Mouse (Mus musculus) midbrain, embryonic 13.5 days (tissue): ENCODE results near the gene 4933424G06Rik. TPM values are rescaled to one million over a fixed set of nuclear protein-coding genes. Genes with fewer than 3 reads are reported as not detected.

ENCODE experiments used
- ATAC-seq: fragments of 200-750 bp; cut with Nextera tagmentation; 2 replicates; pipeline ENCODE4 v1.8.0; 2017; ENCODE audit warnings: mild to moderate bottlenecking, moderate TSS enrichment, moderate library complexity
- H3K27ac ChIP-seq: fragments of 300-500 bp; sonication (generic); 2 replicates; pipeline ENCODE4 v1.5.1; 2015; ENCODE audit warnings: inconsistent platforms, mild to moderate bottlenecking, moderate library complexity
- H3K27me3 ChIP-seq: fragments of 300-500 bp; sonication (generic); 2 replicates; pipeline ENCODE4 v1.6.1; 2015; ENCODE audit warnings: mild to moderate bottlenecking, inconsistent platforms
- H3K36me3 ChIP-seq: fragments of 300-500 bp; sonication (generic); 2 replicates; pipeline ENCODE4 v1.6.1; 2015; ENCODE audit warnings: mild to moderate bottlenecking, inconsistent platforms
- H3K4me1 ChIP-seq: fragments of 300-500 bp; sonication (generic); replicated peaks from 2 replicates; pipeline ENCODE4 v1.6.1; 2015; ENCODE audit warnings: inconsistent platforms
- H3K4me2 ChIP-seq: fragments of 300-500 bp; sonication (generic); replicated peaks from 2 replicates; pipeline ENCODE4 v1.6.1; 2015; ENCODE audit warnings: moderate library complexity, mild to moderate bottlenecking, inconsistent platforms
- H3K4me3 ChIP-seq: fragments of 300-500 bp; sonication (generic); replicated peaks from 2 replicates; pipeline ENCODE4 v1.5.1; 2015; ENCODE audit warnings: mild to moderate bottlenecking, inconsistent platforms
- H3K9ac ChIP-seq: fragments of 300-500 bp; sonication (generic); replicated peaks from 2 replicates; pipeline ENCODE4 v1.6.1; 2015; ENCODE audit warnings: mild to moderate bottlenecking, inconsistent platforms
- H3K9me3 ChIP-seq: fragments of 300-500 bp; sonication (generic); 2 replicates; pipeline ENCODE4 v1.6.1; 2016; ENCODE audit warnings: mild to moderate bottlenecking, inconsistent platforms
- WGBS: fragments of 180-500 bp; shearing (Covaris S2); methylation state at CpG from one replicate; pipeline ENCODE4 v1.1.7; 2015; 5-methylcytosine and 5-hydroxymethylcytosine counted together
- polyA plus RNA-seq: library from polyadenylated mRNA; unstranded; fragments of >200 nt; fragmentation: Nextera tagmentation; extraction: Ambion mirVana; gene quantifications from 2 replicates; pipeline ENCODE4 v1.2.1, GENCODE M21; 2015

The 4933424G06Rik gene
- polyA plus RNA-seq, 1 experiment from 2014 or later = 0.36 TPM

DNA sequence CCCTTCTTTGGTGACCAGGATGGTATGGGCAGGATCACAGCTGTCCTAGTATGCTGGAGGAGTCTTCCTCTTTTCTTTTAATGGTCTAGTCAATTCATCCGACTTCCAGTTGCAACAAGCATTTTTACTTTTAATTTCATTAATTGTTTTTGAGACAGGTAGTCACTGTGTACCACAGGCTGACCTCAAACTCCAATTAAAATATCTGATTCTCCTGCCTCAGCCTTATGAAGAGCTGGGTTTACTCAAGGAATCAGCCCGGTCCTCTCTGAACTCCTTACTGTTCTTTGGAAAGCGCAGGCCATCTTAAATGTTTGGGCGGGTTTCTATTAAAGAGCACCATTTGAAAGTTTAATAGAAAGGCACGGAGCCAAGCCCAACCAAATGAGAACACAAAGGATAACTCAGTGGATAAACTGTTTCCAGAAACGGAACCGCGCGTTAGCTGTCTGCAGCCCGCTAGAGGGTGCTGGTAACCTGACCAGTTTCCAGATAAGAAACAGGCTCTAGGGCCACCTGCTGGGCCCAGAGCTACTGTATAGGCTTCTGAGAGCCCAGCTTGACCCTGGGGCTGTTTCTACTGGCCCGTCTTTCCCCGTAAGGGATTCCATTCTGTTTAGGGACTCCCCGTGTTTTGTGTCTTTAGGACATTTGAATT is 26.0 kb upstream of the 4933424G06Rik start:
- H3K27ac ChIP-seq = no peak overlapping the region
- peak; percentile 78 for ATAC-seq

DNA sequence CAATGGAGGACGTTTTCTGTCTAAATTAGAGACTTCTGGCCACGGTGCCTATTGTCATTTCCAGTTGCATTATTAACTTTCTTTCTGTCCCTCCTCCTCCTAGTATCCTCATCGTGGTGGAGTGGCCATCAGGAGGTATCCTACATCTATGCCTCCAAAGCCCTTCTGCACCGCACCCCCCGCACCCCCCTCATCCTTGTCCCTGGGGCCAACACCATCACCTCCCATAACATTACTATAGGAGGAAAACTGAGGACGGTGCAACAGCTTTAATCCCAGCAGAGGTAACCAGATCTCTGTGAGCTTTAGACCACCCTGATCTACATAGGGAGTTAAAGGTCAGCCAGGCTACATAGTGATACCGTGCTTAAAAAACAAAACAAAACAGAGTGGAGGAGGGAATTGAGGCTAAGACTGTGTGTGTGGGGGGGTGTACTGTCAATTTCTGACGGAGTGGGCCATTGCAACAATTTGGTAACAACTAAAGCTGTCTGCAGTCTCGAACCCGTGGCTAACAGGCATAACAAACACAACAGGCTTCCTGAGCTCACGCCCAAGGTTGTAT is 19.2 kb upstream of the 4933424G06Rik start:
- Histone ChIP-seq H3K4me1 (peaks cover 13% of the 10 kb centered on the region), H3K36me3 (peaks cover 24% of the 10 kb centered on the region), H3K27ac (0 out of 2 replicates have a peak overlapping the region, but pooled peaks have one; percentile 16), H3K9me3 (no peaks in the 10 kb centered on the region), H3K4me2 (peak overlapping the region; percentile 82), H3K4me3 (peak overlapping the region; percentile 85), H3K9ac (peak overlapping the region; percentile 60; the same call in 1 of the 2 replicates), H3K27me3 (no peaks in the 10 kb centered on the region)
- 61% methylated on average over 11 of the region's 11 CpGs for WGBS
- peak; percentile 55 for ATAC-seq

More for the DNA sequence above, 26.0 kb upstream of the 4933424G06Rik start:
- Histone ChIP-seq H3K4me1 (peaks cover 5% of the 10 kb centered on the region; the same call in 1 of the 2 replicates), H3K9me3 (no peaks in the 10 kb centered on the region), H3K4me3 (no peak overlapping the region), H3K36me3 (no peaks in the 10 kb centered on the region), H3K27me3 (no peaks in the 10 kb centered on the region), H3K9ac (no peak overlapping the region), H3K4me2 (no peak overlapping the region)
- 12% methylated on average over 13 of the region's 13 CpGs for WGBS

GRCm38 (mm10) chr1:36691271-36692155 is 18.4 kb upstream of the 4933424G06Rik start, which contains the start of gene Cox5b:
Gene Cox5b (plus strand): TSS chr1:36691449.
- H3K27ac ChIP-seq = peak within 1 kb of the TSS; percentile 27; the same call in 1 of the 2 replicates
- peaks cover 24% of the 10 kb centered on the region for H3K36me3 ChIP-seq
- H3K9me3 ChIP-seq = no peaks in the 10 kb centered on the region
- WGBS = under 1% methylated on average over 68 of the region's 68 CpGs
- H3K4me3 ChIP-seq = peak within 1 kb of the TSS; percentile 85
- H3K9ac ChIP-seq = peak within 1 kb of the TSS; percentile 86
- H3K27me3 ChIP-seq = no peaks in the 10 kb centered on the region
- peaks cover 13% of the 10 kb centered on the region for H3K4me1 ChIP-seq
- ATAC-seq = peak; percentile 97
- H3K4me2 ChIP-seq = peak within 1 kb of the TSS; percentile 82

DNA sequence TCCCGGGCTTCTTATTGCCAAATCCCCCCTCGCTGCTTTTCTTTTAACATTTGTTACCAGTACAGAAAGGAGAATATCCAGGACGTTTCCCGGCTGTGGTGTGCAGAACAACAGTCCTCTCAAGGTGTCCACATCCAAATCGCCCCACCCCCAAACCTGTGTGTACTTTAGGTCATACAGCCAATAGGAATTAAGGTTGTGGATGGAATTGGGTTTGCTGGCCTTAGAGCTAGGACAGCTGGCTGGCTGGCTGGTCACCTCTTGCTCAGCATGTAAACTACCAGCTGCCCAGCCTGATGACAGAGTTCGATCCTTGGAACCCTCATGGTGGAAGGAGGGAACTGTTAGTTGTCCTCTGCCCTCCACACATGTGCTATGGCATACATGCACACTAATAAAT is 15.1 kb upstream of the 4933424G06Rik start:
- Histone ChIP-seq H3K36me3 (peaks cover 43% of the 10 kb centered on the region), H3K4me1 (peaks cover 13% of the 10 kb centered on the region), H3K27me3 (no peaks in the 10 kb centered on the region), H3K27ac (no peak overlapping the region), H3K9me3 (no peaks in the 10 kb centered on the region), H3K4me2 (no peak overlapping the region), H3K9ac (no peak overlapping the region), H3K4me3 (no peak overlapping the region)
- WGBS = 93% methylated on average over 6 of the region's 6 CpGs
- no peak for ATAC-seq

DNA sequence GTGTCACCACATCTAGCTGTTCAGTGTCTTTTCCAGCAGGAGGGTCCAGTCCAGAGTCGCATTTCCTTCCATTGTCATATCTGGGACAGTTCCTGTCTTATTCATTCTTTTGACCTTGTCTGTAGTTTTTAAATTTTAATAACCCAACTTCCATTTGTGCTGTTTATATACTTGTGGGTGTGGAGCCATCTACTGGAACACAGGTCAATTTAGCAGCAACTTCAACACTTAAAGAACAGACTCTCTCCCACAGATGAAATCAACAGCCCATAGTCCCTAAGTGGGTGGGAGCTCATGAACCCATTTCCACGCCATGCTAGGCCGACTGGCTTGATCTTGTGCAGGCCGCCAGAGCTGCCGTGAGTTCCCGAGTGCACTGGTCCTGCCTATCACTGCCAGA is 13.5 kb upstream of the 4933424G06Rik start:
- H3K4me1 ChIP-seq = peaks cover 9% of the 10 kb centered on the region
- H3K27ac ChIP-seq = no peak overlapping the region
- H3K27me3 ChIP-seq = no peaks in the 10 kb centered on the region
- WGBS = 73% methylated on average over 6 of the region's 6 CpGs
- H3K36me3 ChIP-seq = peaks cover 58% of the 10 kb centered on the region
- H3K9me3 ChIP-seq = no peaks in the 10 kb centered on the region
- no peak overlapping the region for H3K4me3 ChIP-seq
- ATAC-seq = no peak
- H3K4me2 ChIP-seq = no peak overlapping the region
- H3K9ac ChIP-seq = no peak overlapping the region

DNA sequence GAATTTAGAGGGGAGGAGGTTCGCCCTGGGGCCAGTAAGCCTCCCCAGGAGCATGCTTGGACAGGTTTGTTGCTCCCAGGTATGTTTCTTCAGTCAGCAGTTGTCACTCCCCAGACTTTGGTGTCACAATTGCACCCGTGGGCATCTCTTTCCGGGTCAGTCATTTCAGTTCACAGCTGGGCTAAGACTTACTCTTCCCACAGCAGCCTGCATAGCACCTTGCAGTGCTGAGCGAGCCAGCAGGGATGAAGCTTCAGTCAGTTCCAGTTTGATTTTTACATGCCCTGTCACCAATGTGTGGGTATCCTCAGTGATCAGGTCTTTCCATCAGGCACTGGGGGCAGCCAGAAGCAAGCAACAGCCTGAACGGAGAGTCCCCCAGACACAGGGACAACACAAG is 12.9 kb upstream of the 4933424G06Rik start:
- Histone ChIP-seq H3K27me3 (no peaks in the 10 kb centered on the region), H3K4me1 (peaks cover 7% of the 10 kb centered on the region), H3K4me3 (no peak overlapping the region), H3K9me3 (no peaks in the 10 kb centered on the region), H3K27ac (no peak overlapping the region), H3K9ac (no peak overlapping the region), H3K36me3 (peaks cover 65% of the 10 kb centered on the region), H3K4me2 (no peak overlapping the region)
- ATAC-seq = no peak
- 75% methylated on average over 5 of the region's 5 CpGs for WGBS

GRCm38 (mm10) chr1:36707166-36707565 is 2.8 kb upstream of the 4933424G06Rik start:
- H3K9me3 ChIP-seq = no peaks in the 10 kb centered on the region
- H3K4me2 ChIP-seq = no peak overlapping the region
- 86% methylated on average over 2 of the region's 2 CpGs for WGBS
- H3K4me1 ChIP-seq = peaks cover 20% of the 10 kb centered on the region
- ATAC-seq = no peak
- no peaks in the 10 kb centered on the region for H3K27me3 ChIP-seq
- H3K36me3 ChIP-seq = peaks cover 58% of the 10 kb centered on the region
- H3K27ac ChIP-seq = no peak overlapping the region
- 0 out of 2 replicates have a peak overlapping the region, but pooled peaks have one; percentile 98 for H3K9ac ChIP-seq
- H3K4me3 ChIP-seq = no peak overlapping the region

GRCm38 (mm10) chr1:36707797-36708196 is 2.2 kb upstream of the 4933424G06Rik start:
- H3K27ac ChIP-seq = no peak overlapping the region
- H3K4me2 ChIP-seq = peak overlapping the region; percentile 92
- H3K9ac ChIP-seq = peak overlapping the region; percentile 98; the same call in 1 of the 2 replicates
- H3K4me1 ChIP-seq = peaks cover 20% of the 10 kb centered on the region
- H3K9me3 ChIP-seq = no peaks in the 10 kb centered on the region
- H3K27me3 ChIP-seq = no peaks in the 10 kb centered on the region
- H3K4me3 ChIP-seq = peak overlapping the region; percentile 97
- WGBS = 81% methylated on average over 3 of the region's 3 CpGs
- no peak for ATAC-seq
- H3K36me3 ChIP-seq = peaks cover 52% of the 10 kb centered on the region

GRCm38 (mm10) chr1:36708626-36709025 is 1.3 kb upstream of the 4933424G06Rik start:
- WGBS = 80% methylated on average over 1 of the region's 1 CpGs
- Histone ChIP-seq H3K4me1 (peaks cover 20% of the 10 kb centered on the region), H3K4me2 (peak overlapping the region; percentile 92), H3K4me3 (peak overlapping the region; percentile 97), H3K27me3 (no peaks in the 10 kb centered on the region), H3K9me3 (no peaks in the 10 kb centered on the region), H3K9ac (peak overlapping the region; percentile 98), H3K27ac (no peak overlapping the region), H3K36me3 (peaks cover 44% of the 10 kb centered on the region)
- ATAC-seq = no peak

DNA sequence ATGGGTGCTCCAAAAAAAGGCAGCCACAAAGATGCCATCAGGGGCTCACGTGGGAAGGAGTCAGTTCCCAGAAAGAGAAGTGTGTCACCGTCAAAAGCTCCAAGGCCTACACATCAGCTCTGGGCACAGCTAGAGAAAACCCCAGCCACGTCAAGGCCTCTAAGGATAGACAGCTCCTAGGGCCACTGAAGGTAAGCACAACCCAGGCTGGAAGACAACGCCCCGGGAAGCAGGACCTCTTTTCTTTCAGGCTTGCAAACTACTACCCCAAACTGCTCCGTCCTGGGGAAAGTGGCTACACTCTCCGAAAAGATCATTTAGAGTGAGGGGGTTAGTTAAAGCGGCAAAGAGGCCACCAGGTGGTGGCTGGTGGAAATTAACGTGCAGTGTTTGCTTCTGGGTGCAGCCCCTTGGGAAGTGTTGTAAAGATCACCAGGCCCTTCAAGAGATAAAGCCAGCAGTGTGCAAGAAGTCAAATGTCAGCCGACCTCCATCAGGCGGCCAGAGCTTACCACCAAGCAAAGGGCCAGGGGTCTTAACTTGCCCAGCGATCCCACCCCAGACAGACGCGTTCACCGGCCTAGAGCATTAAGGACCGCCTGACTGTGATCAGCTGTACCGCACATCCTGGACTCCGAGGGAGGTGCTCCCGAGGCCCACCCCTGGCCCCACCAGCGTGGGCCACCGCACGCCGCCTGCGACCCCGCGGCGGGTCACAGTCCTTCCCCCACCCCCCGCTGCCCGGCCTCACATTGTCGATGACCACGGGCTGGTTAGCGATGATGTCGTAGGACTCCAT is 695 bp upstream of the 4933424G06Rik start:
- Histone ChIP-seq H3K27ac (peak overlapping the region; percentile 87), H3K27me3 (no peaks in the 10 kb centered on the region), H3K4me3 (peak overlapping the region; percentile 97), H3K9ac (peak overlapping the region; percentile 98), H3K9me3 (no peaks in the 10 kb centered on the region), H3K4me1 (peaks cover 20% of the 10 kb centered on the region), H3K36me3 (peaks cover 38% of the 10 kb centered on the region), H3K4me2 (peak overlapping the region; percentile 92)
- WGBS = under 1% methylated on average over 33 of the region's 33 CpGs
- ATAC-seq = peak; percentile 86

DNA sequence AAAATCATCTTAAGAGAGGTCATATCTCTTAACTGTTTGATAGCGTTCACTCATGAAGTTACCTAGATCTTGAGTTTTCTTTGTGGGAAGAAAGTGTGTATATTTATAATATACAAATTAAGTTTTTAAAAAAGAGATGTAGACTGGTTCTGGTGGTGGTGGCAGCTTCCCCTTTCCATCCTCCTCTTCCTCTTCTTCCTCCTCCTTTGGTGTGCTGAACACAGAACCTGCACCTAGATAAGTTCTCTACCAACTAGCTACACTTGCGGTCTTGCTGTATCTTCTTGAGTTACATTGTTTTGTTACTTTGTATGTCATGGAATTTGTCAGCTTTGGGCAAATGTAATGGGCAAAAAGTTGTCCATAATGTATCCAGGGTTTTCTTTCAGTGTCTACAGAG is 1.2 kb downstream of the 4933424G06Rik start:
- Histone ChIP-seq H3K4me2 (no peak overlapping the region), H3K4me3 (no peak overlapping the region), H3K4me1 (peaks cover 20% of the 10 kb centered on the region), H3K27ac (no peak overlapping the region), H3K36me3 (peaks cover 19% of the 10 kb centered on the region), H3K27me3 (no peaks in the 10 kb centered on the region), H3K9me3 (no peaks in the 10 kb centered on the region), H3K9ac (no peak overlapping the region)
- WGBS = 91% methylated on average over 2 of the region's 2 CpGs
- ATAC-seq = no peak
